Mouse (Mus musculus): ENCODE measurements around the gene Yod1. TPM values are rescaled to one million over a fixed set of nuclear protein-coding genes. Genes with fewer than 3 reads are reported as not detected.

The Yod1 gene
- total RNA-seq, 2 experiments from 2014 or later: 16.2 to 18.1 TPM

DNA sequence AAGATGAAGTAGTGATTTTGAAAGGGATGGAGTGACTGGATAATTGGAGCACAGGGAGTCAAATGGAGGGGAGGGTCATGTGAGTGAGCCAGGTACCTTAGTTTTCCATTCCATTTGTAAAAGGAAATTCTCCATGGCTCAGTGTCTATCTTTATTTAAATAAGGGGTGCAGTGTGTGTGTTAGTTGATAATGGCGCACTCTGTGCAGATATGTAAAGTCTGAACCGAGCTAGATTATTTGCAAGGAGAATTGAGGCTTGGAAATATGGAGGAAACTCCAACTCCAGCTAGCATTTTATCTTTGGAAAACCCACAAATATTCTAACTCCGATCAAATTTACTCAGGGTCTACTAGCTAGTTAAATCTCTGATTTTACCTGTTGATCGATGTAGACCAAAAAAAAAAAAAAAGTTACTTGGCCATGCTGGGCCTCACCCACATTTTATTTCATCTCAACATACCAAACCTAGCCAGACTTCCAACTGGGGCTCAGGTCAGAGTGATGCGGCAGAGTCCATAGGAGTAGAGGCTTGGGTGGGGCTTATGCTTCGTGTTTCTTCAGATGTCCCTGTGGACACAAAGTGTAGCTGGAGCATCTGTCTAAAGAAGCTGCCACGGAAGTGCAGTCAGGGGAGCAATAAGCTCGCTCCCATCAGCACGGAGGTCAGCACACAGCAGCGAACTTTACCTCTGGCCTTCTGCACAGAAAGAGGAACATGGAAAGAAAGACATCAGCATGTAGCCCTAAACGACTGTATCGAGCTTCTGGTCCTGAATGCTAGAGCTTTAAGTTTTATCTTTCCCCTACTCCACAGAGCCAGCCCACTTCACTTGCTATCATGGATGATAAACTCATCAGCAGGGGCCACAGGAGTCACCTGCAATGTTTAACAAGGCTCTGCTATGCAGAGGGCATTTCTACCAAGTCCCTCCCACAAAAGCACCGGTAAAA is 15.9 kb downstream of the Yod1 start:
- no peak for DNase-seq (ENCODE audit: low spot score in 2 of 2)

DNA sequence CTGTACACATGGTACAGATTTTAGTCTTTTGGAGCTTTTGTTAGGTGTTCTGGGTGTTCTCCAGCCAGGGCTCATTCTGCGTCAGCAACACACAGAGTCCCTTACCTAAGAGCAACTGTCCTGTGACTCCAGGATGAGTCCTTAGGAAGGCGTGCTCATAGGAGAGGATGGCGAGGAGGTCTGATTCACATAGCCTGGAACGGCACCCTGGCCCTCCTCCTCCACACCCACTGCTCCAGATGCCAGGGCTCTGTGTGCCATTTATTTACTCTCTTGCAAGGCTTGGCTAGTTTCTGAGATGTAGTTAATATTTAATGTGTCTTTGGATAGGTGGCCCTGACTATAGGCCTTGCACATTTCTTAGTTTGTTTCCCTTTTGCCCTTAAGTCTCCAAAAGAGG is 16.5 kb downstream of the Yod1 start:
- DNase-seq (ENCODE audit: low spot score in 2 of 2): peak; percentile 25 to 34

DNA sequence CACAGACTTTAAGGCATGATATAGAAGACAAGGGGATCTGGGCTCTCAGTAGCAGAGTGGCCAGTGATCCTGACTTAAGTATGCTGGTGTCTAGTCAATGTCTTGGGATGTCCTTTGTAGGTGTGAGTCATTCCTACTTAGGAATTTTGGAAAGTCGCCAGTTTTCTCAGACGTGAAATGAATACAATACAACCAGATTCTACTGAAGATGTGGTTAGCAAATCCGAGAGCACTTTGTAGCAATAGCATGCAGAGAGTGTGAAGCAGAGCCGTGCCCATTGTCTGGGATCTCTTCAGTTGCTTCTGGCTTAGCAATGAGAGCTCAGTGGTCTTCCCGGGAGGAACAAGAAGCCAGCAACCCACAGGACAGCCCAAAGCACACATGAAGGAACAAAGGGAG is 17.3 kb downstream of the Yod1 start:
- DNase-seq (ENCODE audit: low spot score in 2 of 2): no peak

DNA sequence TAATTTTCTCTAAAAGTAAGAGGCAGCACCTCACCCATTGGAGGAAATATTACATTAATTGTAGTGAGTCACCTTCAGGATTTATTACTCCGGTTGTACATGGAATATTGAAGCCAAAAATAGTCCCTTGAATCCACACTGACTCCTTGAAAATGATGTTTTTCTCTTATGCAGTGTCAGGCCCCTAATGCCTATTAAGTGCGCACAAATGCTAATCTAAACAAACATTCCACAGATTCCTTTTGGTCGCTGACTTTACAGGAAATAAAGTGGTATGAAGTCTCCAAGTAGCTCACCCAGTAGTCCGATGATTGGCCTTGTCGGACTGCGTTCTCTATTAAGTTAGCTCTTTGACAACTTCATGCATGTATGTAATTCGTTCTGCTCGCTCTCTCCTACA is 17.7 kb downstream of the Yod1 start:
- no peak for DNase-seq (ENCODE audit: low spot score in 2 of 2)

DNA sequence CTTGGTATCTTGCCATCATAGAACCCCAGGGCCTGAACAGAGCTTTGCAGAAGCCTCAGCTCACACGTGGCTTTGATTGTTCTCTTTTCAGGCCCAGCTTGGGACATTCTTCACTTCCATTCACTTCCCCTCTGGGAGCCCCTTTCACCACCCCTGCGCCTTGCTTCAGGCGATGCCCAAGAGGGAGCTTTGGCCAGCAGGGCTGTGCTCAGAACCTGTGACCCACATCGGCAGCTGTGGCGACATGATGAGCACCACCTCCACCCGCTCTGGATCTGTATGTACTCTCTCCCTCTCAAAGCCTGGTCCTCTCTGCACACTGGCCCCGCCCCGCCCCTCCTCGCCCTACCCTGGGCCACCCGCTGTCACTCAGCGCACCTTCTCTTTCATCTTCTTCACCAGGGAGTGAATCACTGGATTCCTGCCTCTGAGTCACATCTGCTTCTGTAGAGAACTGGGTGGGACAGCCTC is 20.3 kb downstream of the Yod1 start:
- no peak for DNase-seq (ENCODE audit: low spot score in 2 of 2)

DNA sequence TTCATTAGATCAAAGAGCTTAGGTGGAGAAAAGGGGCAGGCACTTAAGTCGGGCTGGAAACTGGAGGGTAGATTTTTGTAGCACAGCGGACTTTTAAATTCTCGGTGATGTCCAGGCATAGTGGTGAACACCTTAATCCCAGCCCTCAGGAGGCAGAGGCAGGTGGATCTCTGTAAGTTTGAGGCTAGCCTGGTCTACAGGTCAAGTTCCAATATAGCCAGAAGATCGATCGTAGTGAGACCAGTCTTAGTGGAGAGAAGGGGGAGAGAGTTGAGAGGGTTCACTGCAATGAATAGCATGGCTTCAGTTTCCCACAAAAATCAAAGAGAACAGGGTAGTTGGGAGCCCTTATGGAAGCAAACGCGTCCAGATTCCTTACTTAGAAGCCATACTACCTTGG is 20.8 kb downstream of the Yod1 start:
- no peak for DNase-seq (ENCODE audit: low spot score in 2 of 2)

DNA sequence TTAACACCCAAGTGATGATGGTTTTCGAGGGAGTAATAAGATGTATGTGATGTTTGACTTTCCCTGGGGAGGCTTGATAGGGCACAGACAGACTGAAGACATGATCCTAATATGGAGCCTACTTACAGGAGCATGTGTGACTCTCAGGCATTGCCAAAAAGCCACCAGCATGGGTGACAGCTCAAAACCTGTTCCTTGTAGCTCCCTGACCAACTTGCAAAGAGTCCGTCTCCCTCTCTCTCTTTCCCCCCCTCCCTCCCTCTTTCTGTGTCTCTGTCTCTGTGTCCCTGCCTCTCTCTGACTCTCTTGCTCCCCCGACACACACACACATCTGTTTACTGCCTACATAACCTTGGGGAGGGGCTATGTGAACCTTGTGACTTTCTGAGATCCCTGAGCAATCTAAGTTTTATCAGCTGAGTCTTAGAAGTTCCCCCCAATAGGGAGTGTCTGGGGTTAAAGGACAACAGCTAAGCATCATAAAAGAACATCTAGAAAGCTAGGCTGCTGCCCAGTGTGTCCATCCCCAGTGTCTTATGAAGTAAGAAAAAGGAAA is 21.5 kb downstream of the Yod1 start:
- DNase-seq (ENCODE audit: low spot score in 2 of 2): no peak

DNA sequence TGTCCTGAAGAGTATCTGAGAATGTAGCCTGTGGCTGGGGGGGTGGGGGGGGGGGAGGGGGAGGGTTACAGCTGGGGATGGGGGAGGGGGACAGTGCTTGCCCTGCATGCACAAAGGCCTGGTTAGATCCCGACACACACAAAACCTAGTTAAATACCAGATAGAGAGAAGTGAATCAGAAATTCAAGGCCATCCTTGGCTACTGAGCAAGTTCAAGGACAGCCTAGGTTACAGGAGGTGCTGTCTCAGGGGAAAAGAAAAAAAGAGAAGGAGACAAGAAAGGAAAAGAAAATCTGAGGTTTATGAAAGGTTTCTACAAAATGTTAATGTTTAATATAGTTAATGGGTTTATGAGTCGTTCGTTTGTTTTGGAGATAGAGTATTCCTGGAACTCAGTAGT is 22.5 kb downstream of the Yod1 start:
- DNase-seq (ENCODE audit: low spot score in 2 of 2): no peak

DNA sequence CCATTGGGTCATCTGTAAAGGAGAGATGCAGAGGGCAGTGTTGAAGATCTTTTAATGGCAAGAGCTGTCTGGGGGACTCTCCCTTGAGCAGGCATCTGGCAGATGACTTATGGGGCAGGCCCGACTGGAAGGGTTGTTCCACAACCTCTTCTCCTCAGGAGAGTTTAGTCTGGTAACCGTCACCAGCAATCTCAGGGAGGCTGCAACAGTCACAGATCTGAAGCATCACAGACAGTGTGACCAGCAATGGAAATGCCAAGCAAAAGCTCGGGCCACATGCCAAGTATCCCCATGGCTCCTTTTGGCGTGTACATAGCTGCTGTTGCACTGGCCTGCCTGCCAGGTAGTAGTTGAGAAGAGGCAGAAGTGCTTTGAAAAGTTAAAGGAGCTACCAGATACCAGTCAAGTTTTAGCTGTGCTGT is 23.1 kb downstream of the Yod1 start:
- DNase-seq (ENCODE audit: low spot score in 2 of 2): no peak

DNA sequence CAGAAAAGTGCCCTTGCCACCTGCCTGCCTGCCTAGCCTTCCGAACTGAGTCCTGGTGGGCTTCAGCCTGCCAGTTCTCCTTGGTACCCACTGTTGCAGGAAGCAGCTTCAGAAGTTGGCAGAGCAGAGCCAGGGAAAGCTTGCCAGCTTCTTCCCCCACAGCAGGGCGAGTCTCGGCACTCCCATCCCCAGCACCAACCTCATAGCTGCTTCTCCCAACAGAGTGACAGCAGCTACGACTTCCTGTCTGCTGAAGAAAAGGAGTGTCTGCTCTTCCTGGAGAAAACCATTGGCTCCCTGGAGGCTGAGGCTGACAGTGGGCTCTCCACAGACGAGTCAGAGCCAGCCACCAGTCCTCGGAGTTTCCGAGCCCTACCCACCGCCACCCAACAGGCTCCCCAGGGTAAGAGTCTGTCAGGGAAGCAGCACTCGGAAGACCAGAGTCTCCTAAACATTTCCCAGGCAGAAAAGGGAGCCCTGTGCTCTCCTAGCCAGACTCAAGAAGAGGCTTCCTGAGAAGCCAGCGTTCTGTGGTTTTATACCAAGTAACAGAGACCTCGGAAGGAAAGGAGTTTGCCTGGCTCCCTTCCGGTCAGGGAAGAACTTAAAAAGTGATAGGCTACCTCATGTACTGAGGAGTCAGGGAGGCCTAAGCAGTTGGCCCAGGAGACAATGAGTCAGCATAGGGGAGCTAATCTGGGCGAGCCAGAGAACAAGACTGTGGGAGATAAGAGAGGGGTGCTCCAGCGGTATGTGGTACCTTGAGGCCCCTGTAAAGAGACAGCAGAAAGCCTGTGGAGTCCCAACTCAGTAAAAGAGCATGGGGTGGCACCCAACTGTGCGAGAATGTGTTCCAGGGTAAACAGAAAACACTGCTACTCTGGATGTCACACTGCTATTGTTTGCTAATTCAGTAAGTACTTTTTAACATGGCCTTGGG is 23.9 kb downstream of the Yod1 start:
- DNase-seq (ENCODE audit: low spot score in 2 of 2): peak; percentile 56 to 74

DNA sequence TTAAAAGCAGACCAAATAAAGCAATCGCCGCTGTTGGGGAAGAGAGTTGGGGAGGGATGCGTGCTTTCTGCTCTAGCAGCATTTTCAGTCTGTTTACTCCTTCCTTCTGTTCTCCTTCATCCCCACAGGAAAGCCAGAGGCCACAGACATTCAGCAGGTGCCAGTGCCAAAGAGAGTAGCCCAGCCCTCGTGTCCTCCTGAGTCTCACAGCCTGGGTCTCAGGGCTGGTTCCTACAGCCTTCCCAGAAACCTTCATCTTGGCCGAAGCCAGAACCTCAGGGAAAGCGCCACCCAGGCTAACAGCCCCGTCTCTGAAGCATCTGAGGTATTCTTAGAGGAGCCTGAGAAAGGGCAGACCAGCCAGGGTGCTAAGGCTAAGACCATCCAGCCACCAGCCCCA is 25.1 kb downstream of the Yod1 start:
- no peak for DNase-seq (ENCODE audit: low spot score in 2 of 2)

DNA sequence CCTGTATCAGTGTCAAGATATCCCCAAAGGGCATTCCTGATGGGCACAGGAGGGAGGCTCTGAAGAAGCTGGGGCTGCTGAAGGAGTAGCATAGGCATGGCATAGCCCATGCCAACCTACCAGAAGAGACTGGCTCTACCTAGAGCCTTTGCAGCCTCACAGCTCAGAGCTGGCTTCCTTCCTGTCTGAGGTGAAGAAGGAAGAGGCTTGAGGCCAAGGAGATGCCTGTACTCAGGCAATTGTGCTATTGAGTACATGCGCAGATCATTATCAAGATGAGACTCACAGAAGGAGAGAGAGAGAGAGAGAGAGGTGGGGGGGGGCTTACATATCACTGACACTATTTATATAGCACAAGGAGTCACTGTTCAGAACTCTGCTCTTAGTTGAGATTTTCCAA is 26.6 kb downstream of the Yod1 start:
- no peak for DNase-seq (ENCODE audit: low spot score in 2 of 2)

DNA sequence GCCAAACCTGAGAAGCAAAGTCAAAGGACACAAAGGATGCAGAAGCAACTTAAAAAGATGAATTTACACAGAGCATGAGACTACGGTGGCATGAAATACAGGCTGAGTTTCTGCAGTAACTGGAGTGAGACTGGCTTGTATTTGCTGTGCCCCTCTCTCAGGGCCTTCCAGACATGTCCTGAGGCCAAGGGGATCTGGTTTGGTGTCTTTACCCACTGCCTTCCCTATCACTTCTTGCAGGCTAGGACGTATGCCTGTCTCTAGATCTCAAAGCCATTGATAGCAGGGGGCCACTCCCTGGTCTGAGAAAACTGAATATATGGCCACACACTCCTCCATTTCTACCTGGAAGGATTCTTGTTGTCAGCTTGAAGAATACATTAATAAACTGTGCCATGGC is 27.1 kb downstream of the Yod1 start:
- no peak for DNase-seq (ENCODE audit: low spot score in 2 of 2)

DNA sequence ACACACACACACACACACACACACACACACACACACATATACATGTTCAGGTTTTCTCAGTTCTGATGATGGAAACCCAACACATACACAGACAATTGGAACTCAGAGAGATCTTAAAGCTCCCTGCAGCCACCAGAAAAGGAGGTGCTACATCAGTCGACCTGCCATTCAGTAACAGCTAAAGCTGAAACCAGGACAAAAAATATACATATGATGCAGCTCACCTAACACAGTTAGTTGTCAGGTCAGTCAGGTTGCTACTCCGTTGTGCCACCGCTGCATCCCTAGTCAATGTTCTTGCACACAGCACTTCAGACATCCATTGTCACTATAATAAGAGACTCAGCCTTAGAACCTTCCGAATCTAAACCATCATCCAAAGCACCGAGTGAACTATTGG is 27.8 kb downstream of the Yod1 start:
- DNase-seq (ENCODE audit: low spot score in 2 of 2): no peak

DNA sequence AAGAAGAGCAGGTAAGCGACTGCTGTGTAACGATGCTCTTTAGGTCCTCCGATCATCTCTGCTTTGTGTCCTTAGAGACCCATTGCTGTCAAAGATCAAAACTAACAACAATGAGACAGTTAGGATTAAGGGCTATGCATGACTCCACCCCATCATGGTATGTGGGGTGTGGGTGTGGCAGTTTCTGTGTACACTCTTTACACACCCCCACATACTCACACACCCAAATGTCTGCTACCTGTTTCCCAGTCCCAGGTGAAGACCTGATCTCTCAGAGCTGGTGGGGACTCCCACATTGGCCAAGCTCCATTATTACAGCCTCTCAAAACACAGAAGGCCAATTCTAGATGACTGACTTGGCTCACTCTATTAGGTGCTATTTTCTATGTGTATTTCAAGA is 28.5 kb downstream of the Yod1 start:
- DNase-seq (ENCODE audit: low spot score in 2 of 2): no peak

DNA sequence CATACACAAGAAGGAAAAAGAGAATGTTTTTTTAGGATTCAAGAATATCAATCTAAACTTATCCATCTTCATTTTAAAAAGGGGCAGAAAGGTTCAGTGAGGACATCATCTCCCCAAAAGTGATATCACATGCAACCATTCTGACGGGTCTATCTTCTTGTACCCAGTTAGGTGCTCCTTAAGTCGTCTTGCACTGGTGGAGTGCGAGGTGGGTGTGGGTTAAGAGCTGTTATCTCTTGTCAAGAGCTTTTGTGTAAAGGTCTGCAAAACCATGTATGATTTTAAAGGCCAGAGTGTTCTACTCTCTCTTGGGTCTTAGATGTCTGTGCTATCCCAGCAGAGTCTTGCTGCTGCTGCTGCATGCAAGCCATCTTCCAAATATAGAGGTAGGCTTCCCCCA is 29.7 kb downstream of the Yod1 start:
- no peak for DNase-seq (ENCODE audit: low spot score in 2 of 2)

DNA sequence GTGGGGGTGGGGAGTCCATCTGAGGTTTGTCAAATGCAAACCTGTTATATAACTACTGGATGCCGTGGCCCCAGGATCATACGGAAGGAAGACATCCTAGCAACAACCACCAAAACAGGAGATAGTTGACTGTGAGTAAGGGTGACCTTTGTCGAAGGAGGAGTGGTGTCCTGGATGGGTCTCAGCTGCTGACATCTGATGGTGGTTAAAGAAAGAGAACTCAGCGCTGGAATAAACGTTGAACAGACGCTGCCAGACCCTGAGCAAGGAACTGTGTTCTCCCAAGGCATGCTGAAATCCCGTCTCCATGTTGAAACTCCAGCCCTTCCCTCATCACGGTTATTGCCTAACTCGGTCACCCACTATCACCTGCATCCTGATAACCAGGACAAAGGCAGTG is 42.6 kb downstream of the Yod1 start:
- DNase-seq (ENCODE audit: low spot score in 2 of 2): no peak

DNA sequence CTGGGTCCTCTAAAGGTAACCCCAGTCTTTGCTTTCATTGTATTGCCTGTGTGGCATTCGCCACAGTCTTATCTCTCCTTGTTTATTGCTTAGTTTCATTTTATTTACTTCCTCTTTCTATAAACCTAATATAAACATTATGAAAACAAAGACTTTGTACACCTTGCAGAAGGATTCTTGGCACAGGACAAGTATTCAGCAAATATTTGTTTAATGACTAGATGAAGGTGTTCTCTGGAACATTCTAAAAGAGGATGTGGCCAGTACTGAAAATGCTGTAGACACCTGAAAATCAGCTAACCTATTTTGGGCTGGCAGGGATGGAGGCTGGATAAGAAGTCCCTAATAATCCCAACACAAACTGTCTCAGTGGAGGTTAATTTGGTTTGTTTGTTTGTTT is 44.5 kb downstream of the Yod1 start:
- DNase-seq (ENCODE audit: low spot score in 2 of 2): no peak

DNA sequence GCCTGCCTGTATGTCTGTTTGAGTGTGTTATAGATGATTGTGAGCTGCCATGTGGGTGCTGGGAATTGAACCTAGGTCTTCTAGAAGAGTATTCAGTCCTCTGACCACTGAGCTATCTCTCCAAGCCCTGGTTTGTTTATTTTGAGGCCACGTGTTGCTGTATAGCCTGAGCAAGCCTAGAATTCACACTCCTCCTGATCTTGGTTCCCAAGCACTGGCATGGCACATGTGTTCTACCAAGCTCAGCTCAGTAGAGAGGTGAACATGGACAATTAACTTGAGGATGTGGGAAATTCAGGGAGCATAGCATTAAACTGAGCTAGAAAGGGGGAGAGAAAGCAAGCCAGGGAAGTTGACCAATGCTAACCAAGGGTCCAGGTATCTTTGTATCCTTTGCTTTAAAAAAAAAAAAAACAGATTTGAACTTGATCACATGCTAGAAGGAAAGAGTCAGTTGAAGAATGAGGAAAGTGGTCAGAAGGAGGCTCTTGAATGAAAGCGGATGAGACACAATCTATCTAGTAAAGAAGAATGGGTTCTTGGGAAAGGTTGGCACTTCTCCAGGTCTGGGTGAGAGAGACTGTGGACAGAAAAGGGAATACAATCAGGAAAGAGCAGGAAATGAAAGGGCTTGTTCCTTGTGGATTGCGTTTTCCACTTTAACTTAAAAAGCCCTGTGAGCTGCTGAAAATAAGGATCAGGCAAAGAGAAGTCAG is 45.1 kb downstream of the Yod1 start:
- DNase-seq (ENCODE audit: low spot score in 2 of 2): no peak

DNA sequence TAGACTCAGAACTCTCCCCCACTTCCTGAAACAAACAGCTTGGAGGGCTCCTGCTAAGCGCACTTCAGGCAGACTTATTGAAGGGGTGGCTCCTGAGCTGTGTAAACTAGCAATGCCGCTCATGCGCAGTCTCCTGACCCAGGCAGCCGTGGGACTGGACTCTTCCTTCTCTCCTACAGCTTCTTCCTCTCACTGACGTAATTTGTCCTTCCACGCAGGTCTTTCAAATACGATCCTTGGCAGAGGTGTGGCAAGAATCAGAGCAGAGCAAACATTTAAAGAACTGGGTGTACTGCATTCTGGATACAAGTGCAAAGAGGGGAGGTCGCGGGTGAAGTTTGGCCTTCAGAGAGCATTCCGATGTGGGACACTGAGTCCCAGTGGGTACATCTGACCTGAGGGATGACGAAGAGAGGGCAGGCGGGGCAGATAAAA is 46.9 kb downstream of the Yod1 start:
- no peak for DNase-seq (ENCODE audit: low spot score in 2 of 2)

DNA sequence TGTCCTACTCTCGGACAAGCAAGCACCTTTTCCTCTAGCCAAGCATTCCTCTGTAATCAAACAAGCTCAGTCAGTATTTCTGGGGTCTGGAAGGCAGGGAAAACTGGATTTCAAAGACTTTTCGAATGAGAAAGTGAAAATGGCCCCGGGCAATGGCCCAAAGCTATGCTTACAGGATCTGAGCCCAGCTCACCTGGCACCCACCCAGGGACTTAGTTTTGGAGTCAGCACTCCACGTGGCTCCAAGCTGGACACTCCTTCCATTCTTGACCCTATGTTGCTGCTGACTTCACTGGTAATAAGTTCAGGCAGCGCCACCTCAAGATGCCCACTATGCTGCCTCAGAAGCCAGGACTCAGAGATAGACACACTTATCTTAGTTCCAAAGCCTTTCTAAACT is 49.9 kb downstream of the Yod1 start:
- DNase-seq (ENCODE audit: low spot score in 2 of 2): no peak

All from layer of hippocampus, adult 18-20 months (tissue).